24 mouse cellular contexts compared by ENCODE assay signal in genomic region chr15:89512679-89513078, GRCm38 (mm10). TPM values are rescaled to one million over a fixed set of nuclear protein-coding genes. Genes with fewer than 3 reads are reported as not detected.
A peak's percentile ranks its signal among the peaks of the same experiment; 100 is the strongest.
DNase-seq lines count a peak whose midpoint lies in the region; ATAC-seq lines count a peak whose summit lies in the region.
"Had no signal": no experiment of that assay in that cellular context is flagged by ENCODE, and none has a peak within 500 bp of the region (broad histone marks: within the 10 kb centered on the region; RNA-seq: fewer than 3 reads in every experiment).

No protein-coding gene starts in this region.

- no peaks in the 10 kb centered on the region for H3K9me3 ChIP-seq in liver, embryonic 12.5 days (replicated peaks)
- no peaks in the 10 kb centered on the region for H3K9me3 ChIP-seq in liver, embryonic 16.5 days (replicated peaks; ENCODE audit: control insufficient read depth, low read length)
- H3K9me3 ChIP-seq: embryonic facial prominence, embryonic 15.5 days; forebrain, embryonic 12.5 days; heart, embryonic 15.5 days; hindbrain, embryonic 13.5 days had no signal

- no peak for DNase-seq in urinary bladder, postnatal 25 days (ENCODE audit: low spot score)
- DNase-seq in layer of hippocampus, postnatal 36 days: no peak
- DNase-seq in adrenal gland, adult 18-20 months (ENCODE audit: low spot score in 2 of 2): no peak
- no peak for DNase-seq in ovary, postnatal 10 days (ENCODE audit: low spot score)
- DNase-seq: adrenal gland, postnatal 14 days; cerebellum, adult 18-20 months; cerebellum, adult 9-11 months; embryo, embryonic 11 days; gastrocnemius, postnatal 14 days; heart, adult 2 months; heart, postnatal 14 days had no signal

- WGBS in liver, embryonic 12.5 days (ENCODE audit: insufficient replicate concordance): 27% methylated on average over 4 of the region's 4 CpGs
- 18% methylated on average over 4 of the region's 4 CpGs for WGBS in liver, embryonic 16.5 days (ENCODE audit: insufficient replicate concordance)

- H3K36me3 ChIP-seq in liver, embryonic 12.5 days: no peaks in the 10 kb centered on the region
- no peaks in the 10 kb centered on the region for H3K36me3 ChIP-seq in liver, embryonic 16.5 days (ENCODE audit: control insufficient read depth, insufficient read depth)
- H3K36me3 ChIP-seq: forebrain, embryonic 12.5 days; heart, embryonic 15.5 days had no signal

- peak; percentile 45; the same call in 1 of the 2 replicates for ATAC-seq in common myeloid progenitor, adult 5-6 weeks (replicated peaks; ENCODE audit: low read depth, poor library complexity, severe bottlenecking)
- ATAC-seq in liver, embryonic 12.5 days: peak; percentile 87
- ATAC-seq in liver, embryonic 16.5 days (ENCODE audit: low read depth): peak; percentile 69
- ATAC-seq: forebrain, embryonic 16.5 days; hindbrain, postnatal 0 days had no signal

- no peak overlapping the region for H3K9ac ChIP-seq in liver, embryonic 12.5 days
- H3K9ac ChIP-seq in liver, embryonic 16.5 days (ENCODE audit: low read depth, low read length): no peak overlapping the region
- H3K9ac ChIP-seq: embryonic facial prominence, embryonic 15.5 days; forebrain, embryonic 12.5 days; heart, embryonic 15.5 days; hindbrain, embryonic 13.5 days had no signal

- H3K27ac ChIP-seq in liver, embryonic 12.5 days: peak overlapping the region; percentile 43; the same call in 1 of the 2 replicates
- no peak overlapping the region for H3K27ac ChIP-seq in liver, embryonic 16.5 days (ENCODE audit: low read length)
- H3K27ac ChIP-seq: embryonic facial prominence, embryonic 15.5 days; forebrain, embryonic 12.5 days; heart, adult 2 months; heart, embryonic 15.5 days; hindbrain, embryonic 13.5 days; hindbrain, postnatal 0 days had no signal

- no peak overlapping the region for H3K4me3 ChIP-seq in liver, embryonic 12.5 days
- H3K4me3 ChIP-seq in liver, embryonic 16.5 days (ENCODE audit: low read depth, low read length): no peak overlapping the region
- H3K4me3 ChIP-seq: embryonic facial prominence, embryonic 15.5 days; forebrain, embryonic 12.5 days; heart, adult 2 months; heart, embryonic 15.5 days; hindbrain, embryonic 13.5 days had no signal

- H3K4me1 ChIP-seq in liver, embryonic 12.5 days: peaks cover 21% of the 10 kb centered on the region
- peaks cover 2% of the 10 kb centered on the region; the same call in 1 of the 2 replicates for H3K4me1 ChIP-seq in liver, embryonic 16.5 days (ENCODE audit: control insufficient read depth, low read depth, low read length)
- H3K4me1 ChIP-seq: embryonic facial prominence, embryonic 15.5 days; forebrain, embryonic 12.5 days; heart, embryonic 15.5 days; hindbrain, embryonic 13.5 days had no signal

- H3K4me2 ChIP-seq in liver, embryonic 12.5 days: no peak overlapping the region
- peak overlapping the region; percentile 8; the same call in 1 of the 2 replicates for H3K4me2 ChIP-seq in liver, embryonic 16.5 days (ENCODE audit: low read depth, low read length)
- H3K4me2 ChIP-seq: embryonic facial prominence, embryonic 15.5 days; forebrain, embryonic 12.5 days; heart, embryonic 11.5 days; heart, embryonic 15.5 days; hindbrain, embryonic 13.5 days had no signal

- H3K27me3 ChIP-seq in liver, embryonic 12.5 days (replicated peaks): 0 out of 2 replicates have a peak, but pooled peaks cover 4% of the 10 kb centered on the region
- H3K27me3 ChIP-seq in liver, embryonic 16.5 days (ENCODE audit: control insufficient read depth, insufficient read depth, low read depth, low read length): no peaks in the 10 kb centered on the region
- H3K27me3 ChIP-seq: forebrain, embryonic 12.5 days; heart, embryonic 15.5 days; hindbrain, embryonic 13.5 days had no signal

RNA-seq across cellular contexts. Expression of gene Shank3, which starts 13.3 kb away (rescaled TPM):
- total RNA-seq in common myeloid progenitor, adult 5-6 weeks (2017): 10.2 and 14.9 TPM in 2 replicates
- polyA plus RNA-seq in liver, embryonic 12.5 days (2016; fragmentation: Nextera tagmentation; extraction: Ambion mirVana): 0.81 and 1.4 TPM in 2 replicates
- polyA plus RNA-seq in liver, embryonic 16.5 days (2015; fragmentation: Nextera tagmentation; extraction: Ambion mirVana): 0.20 and 0.33 TPM in 2 replicates
- total RNA-seq in layer of hippocampus, postnatal 36 days (2021): 100 to 1,000 TPM; 244 to 255 TPM
- 10 to 100 TPM; 28.8 to 32.5 TPM for total RNA-seq in adrenal gland, adult 18-20 months (2021)

RNA-seq across cellular contexts. Expression of gene Arsa, which starts 35.5 kb away (rescaled TPM):
- total RNA-seq in common myeloid progenitor, adult 5-6 weeks (2017): 9.4 and 12.9 TPM in 2 replicates
- 6.6 and 7.0 TPM in 2 replicates for polyA plus RNA-seq in liver, embryonic 12.5 days (2016; fragmentation: Nextera tagmentation; extraction: Ambion mirVana)
- 4.3 and 5.0 TPM in 2 replicates for polyA plus RNA-seq in liver, embryonic 16.5 days (2015; fragmentation: Nextera tagmentation; extraction: Ambion mirVana)
- total RNA-seq in layer of hippocampus, postnatal 36 days (2021): 10 to 100 TPM; 28.6 to 30.6 TPM
- 10 to 100 TPM; 18.2 to 26.5 TPM for total RNA-seq in adrenal gland, adult 18-20 months (2021)

RNA-seq across cellular contexts. Expression of gene Acr, which starts 55.4 kb away (rescaled TPM):
- total RNA-seq in common myeloid progenitor, adult 5-6 weeks (2017): not detected in 2 replicates
- polyA plus RNA-seq in liver, embryonic 12.5 days (2016; fragmentation: Nextera tagmentation; extraction: Ambion mirVana): not detected in 2 replicates
- polyA plus RNA-seq in liver, embryonic 16.5 days (2015; fragmentation: Nextera tagmentation; extraction: Ambion mirVana): not detected in 2 replicates
- total RNA-seq in layer of hippocampus, postnatal 36 days (2021): 1 to 10 TPM in 1 of 2 experiments, under 1 TPM in 1; 0.91 to 1.2 TPM
- total RNA-seq in adrenal gland, adult 18-20 months (2021): not detected
- total RNA-seq: ES-E14; hematopoietic stem cell, adult 5-6 weeks had no signal
- polyA plus RNA-seq: embryonic facial prominence, embryonic 11.5 days had no signal

RNA-seq across cellular contexts. Expression of gene Mapk8ip2, which starts 59.0 kb away (rescaled TPM):
- total RNA-seq in common myeloid progenitor, adult 5-6 weeks (2017): not detected in 2 replicates
- polyA plus RNA-seq in liver, embryonic 12.5 days (2016; fragmentation: Nextera tagmentation; extraction: Ambion mirVana): 0.05 and 0.13 TPM in 2 replicates
- polyA plus RNA-seq in liver, embryonic 16.5 days (2015; fragmentation: Nextera tagmentation; extraction: Ambion mirVana): 0.26 TPM in 1 of 2 replicates, not detected in the other
- 100 to 1,000 TPM; 248 to 284 TPM for total RNA-seq in layer of hippocampus, postnatal 36 days (2021)
- total RNA-seq in adrenal gland, adult 18-20 months (2021): 10 to 100 TPM in 1 of 2 experiments, 1 to 10 TPM in 1; 8.1 to 10.9 TPM
- total RNA-seq: hematopoietic stem cell, adult 5-6 weeks had no signal

Comparison
In these comparisons a context has a peak if more than half of its experiments do, and no peak if none do; other contexts are left out.
1. RNA of gene Shank3, which starts 13.3 kb away (total RNA-seq): 244 to 255 TPM in layer of hippocampus, postnatal 36 days; 28.8 to 32.5 TPM in adrenal gland, adult 18-20 months and 10.2 to 14.9 TPM in common myeloid progenitor, adult 5-6 weeks; every median in the first group is over 4 times any median in the second.
2. Peak in every context shown above with its lines, with median percentiles within 50 percentile points of each other: ATAC-seq.